Mouse (Mus musculus) mammary gland, adult 2 months (tissue): ENCODE data around the gene Fam234a. TPM values are rescaled to one million over a fixed set of nuclear protein-coding genes. Genes with fewer than 3 reads are reported as not detected.

Experiments used
- polyA plus RNA-seq: library from polyadenylated mRNA; depleted of rRNA; stranded (reverse); fragments of >200 nt; gene quantifications from 2 replicates; pipeline ENCODE4 v1.2.3, GENCODE M21; 2012; ENCODE audit warnings: low replicate concordance; rRNA removed

The Fam234a gene
- 72.7 and 103 TPM in 2 replicates for polyA plus RNA-seq

DNA sequence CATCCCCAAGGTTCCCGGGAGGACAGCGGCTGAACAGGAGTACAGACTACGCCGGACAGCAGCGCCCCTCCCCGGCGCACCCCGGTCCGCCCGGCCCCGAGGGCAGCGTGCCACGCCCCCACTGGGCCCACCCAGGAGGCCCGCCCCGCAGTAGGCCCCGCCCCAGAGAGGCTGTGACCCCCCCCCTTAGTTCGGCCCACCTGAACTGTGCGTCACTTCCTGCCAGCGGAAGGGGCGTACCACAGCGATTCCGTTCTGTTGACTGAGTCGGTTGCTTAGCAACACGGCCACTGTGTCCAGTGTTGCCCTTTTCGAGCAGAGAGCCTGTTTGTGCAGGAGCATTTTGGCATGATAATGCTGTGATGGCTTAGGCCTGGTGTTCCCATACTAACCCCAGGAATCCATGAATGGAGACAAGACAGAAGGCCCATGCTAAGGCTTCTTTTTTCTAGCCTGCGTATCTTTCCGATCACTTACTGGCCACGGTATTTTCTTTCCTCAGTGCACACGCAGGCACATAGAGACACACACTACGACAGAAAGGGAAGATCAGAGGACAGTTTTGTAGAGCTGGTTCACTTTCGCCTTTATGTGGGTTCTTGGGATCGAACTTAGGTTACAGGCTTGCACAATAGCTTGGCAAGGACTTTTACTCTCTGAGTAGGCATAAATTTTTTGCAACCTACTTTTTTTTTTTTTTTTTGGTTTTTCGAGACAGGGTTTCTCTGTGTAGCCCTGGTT, at the start of gene Fam234a:
Gene Fam234a, minus strand, starts transcription at position 142 of the 741 bp plus-strand sequence.

GRCm38 (mm10) chr17:26252539-26253251, 8.7 kb upstream of the Fam234a start, which contains the start of gene Luc7l:
Gene Luc7l (plus strand): TSS chr17:26252896.

GRCm38 (mm10) chr17:26207686-26208085, 36.4 kb downstream of the Fam234a start, which contains the start of gene Arhgdig:
Gene Arhgdig (minus strand): TSS chr17:26207786.

GRCm38 (mm10) chr17:26202737-26203136, 41.3 kb downstream of the Fam234a start, which contains the start of gene Rgs11:
Gene Rgs11 (plus strand): TSS chr17:26202951.

DNA sequence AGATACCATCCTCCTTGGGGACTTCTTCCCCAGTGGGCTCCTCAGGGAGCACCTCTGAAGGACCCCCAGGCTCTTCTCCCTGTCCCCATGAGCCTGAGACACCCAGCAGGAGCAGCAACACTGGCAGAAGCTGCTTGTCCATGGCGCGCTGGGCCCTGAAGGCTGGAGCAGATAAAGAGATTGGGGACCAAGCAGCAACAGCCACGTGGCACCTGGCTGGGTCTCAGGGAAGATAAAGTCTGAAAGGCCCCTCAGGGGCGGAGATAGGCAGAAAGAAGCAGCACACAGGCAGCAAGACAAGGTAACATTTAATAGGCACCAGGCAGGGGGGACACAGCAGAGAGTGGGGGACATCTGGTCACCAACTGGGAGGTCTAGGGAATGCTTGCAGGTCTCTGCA, 45.1 kb downstream of the Fam234a start, which contains the start of gene Pdia2:
Gene Pdia2, minus strand, starts transcription at position 196 of the 400 bp plus-strand sequence.

Other genes starting within 250 kb of the Fam234a start
- 27.5 and 39.5 TPM in 2 replicates for gene Rab11fip3, start 174.7 kb downstream of the Fam234a start, polyA plus RNA-seq
- 15.7 and 24.9 TPM in 2 replicates for gene Decr2, start 153.9 kb downstream of the Fam234a start, polyA plus RNA-seq
- gene Nme4, start 148.6 kb downstream of the Fam234a start, polyA plus RNA-seq: 19.1 and 19.2 TPM in 2 replicates
- gene Tmem8, start 130.9 kb downstream of the Fam234a start, polyA plus RNA-seq: 45.9 and 49.6 TPM in 2 replicates
- 61.5 and 62.7 TPM in 2 replicates for gene Mrpl28, start 120.7 kb downstream of the Fam234a start, polyA plus RNA-seq
- 16.8 and 17.2 TPM in 2 replicates for gene Axin1, start 105.6 kb downstream of the Fam234a start, polyA plus RNA-seq
- 0.37 TPM in 1 of 2 replicates, not detected in the other for gene Pdia2, start 45.2 kb downstream of the Fam234a start, polyA plus RNA-seq
- 16.1 and 22.3 TPM in 2 replicates for gene Rgs11, start 41.3 kb downstream of the Fam234a start, polyA plus RNA-seq
- gene Arhgdig, start 36.5 kb downstream of the Fam234a start, polyA plus RNA-seq: 0.41 and 1.6 TPM in 2 replicates
- gene Luc7l, start 8.7 kb upstream of the Fam234a start, polyA plus RNA-seq: 17.6 and 23.1 TPM in 2 replicates
- 10.6 and 40.4 TPM in 2 replicates for gene Neurl1b, start 170.6 kb upstream of the Fam234a start, polyA plus RNA-seq